Mouse (Mus musculus) heart, postnatal 0 days (tissue): Measurements from ENCODE around the gene Cd19. TPM values are rescaled to one million over a fixed set of nuclear protein-coding genes. Genes with fewer than 3 reads are reported as not detected.
"Not testable (repeated sequence)": the region's sequence is repeated elsewhere in the genome, so short reads cannot be mapped to it uniquely, and the experiment has no call there.

Experiments
- ATAC-seq: fragments of 200-750 bp; cut with Nextera tagmentation; 2 replicates; pipeline ENCODE4 v1.8.0; 2017; ENCODE audit warnings: low read depth, moderate number of reproducible peaks, moderate library complexity; ENCODE audit not compliant: insufficient read depth
- DNase-seq: peaks from one replicate; pipeline ENCODE4 v3.0.0-alpha.2; 2016; ENCODE audit warnings: low spot score
- H3K27ac ChIP-seq: fragments of 300-500 bp; sonication (generic); 2 replicates; pipeline ENCODE4 v1.5.1; 2014; ENCODE audit warnings: low read depth, mild to moderate bottlenecking
- H3K27me3 ChIP-seq: fragments of 300-500 bp; sonication (generic); 2 replicates; pipeline ENCODE4 v1.6.1; 2014; ENCODE audit warnings: low read length, mixed read lengths; ENCODE audit not compliant: control insufficient read depth, insufficient read depth
- H3K36me3 ChIP-seq: fragments of 300-500 bp; sonication (generic); replicated peaks from 2 replicates; pipeline ENCODE4 v1.6.1; 2014; ENCODE audit warnings: low read length, mixed read lengths; ENCODE audit not compliant: control insufficient read depth, insufficient read depth
- H3K4me1 ChIP-seq: fragments of 300-500 bp; sonication (generic); 2 replicates; pipeline ENCODE4 v1.6.1; 2014; ENCODE audit warnings: antibody characterized with exemption; ENCODE audit not compliant: control insufficient read depth, insufficient read depth
- H3K4me2 ChIP-seq: fragments of 300-500 bp; sonication (generic); 2 replicates; pipeline ENCODE4 v1.6.1; 2014; ENCODE audit warnings: low read depth, mild to moderate bottlenecking, low read length, moderate library complexity
- H3K4me3 ChIP-seq: fragments of 300-500 bp; sonication (generic); 2 replicates; pipeline ENCODE4 v1.5.1; 2014; ENCODE audit warnings: low read depth, low read length
- H3K9ac ChIP-seq: fragments of 300-500 bp; sonication (generic); replicated peaks from 2 replicates; pipeline ENCODE4 v1.6.1; 2014; ENCODE audit warnings: low read depth, low read length, mixed read lengths
- H3K9me3 ChIP-seq: fragments of 300-500 bp; sonication (generic); replicated peaks from 2 replicates; pipeline ENCODE4 v1.6.1; 2016; ENCODE audit warnings: low read length; ENCODE audit not compliant: control insufficient read depth
- CTCF ChIP-seq: IDR thresholded peaks from 2 replicates; pipeline ENCODE4 v1.5.1; 2016; ENCODE audit warnings: antibody characterized with exemption, control low read depth, low read depth
- EP300 ChIP-seq: IDR thresholded peaks from 2 replicates; pipeline ENCODE4 v1.6.1; 2016; ENCODE audit warnings: antibody characterized with exemption, low read depth
- WGBS: fragments of 180-500 bp; shearing (Covaris S2); extraction: QIAGEN DNeasy Blood & Tissue Kit; methylation state at CpG from one replicate; pipeline ENCODE4 v1.1.7; 2014; 5-methylcytosine and 5-hydroxymethylcytosine counted together
- polyA plus RNA-seq: library from polyadenylated mRNA; unstranded; fragments of >200 nt; fragmentation: Nextera tagmentation; extraction: Ambion mirVana; gene quantifications from 2 replicates; pipeline ENCODE4 v1.2.1, GENCODE M21; 2015
- total RNA-seq: library from RNA; depleted of rRNA; stranded (reverse); fragments of >200 nt; gene quantifications from 2 replicates; pipeline ENCODE4 v1.2.3, GENCODE M21; 2014; ENCODE audit warnings: low replicate concordance

Cd19 gene
- total and polyA plus RNA-seq, 2 experiments from 2014 or later: 0.04 to 0.12 TPM

- ATAC-seq (peak; percentile 100), DNase-seq (peak; percentile 100)
- peak within 1 kb of the TSS; percentile 46 for H3K27ac ChIP-seq
- H3K4me3 ChIP-seq: peak within 1 kb of the TSS; percentile 71
- H3K4me1 ChIP-seq: 0 out of 2 replicates have a peak, but pooled peaks cover 3% of the 10 kb centered on the region
- WGBS: under 1% methylated on average over 59 of the region's 59 CpGs
- H3K27me3 ChIP-seq: no peaks in the 10 kb centered on the region
- TF ChIP-seq EP300 (no peak), CTCF (no peak)
- H3K36me3 ChIP-seq: 0 out of 2 replicates have a peak, but pooled peaks cover 4% of the 10 kb centered on the region
- peak within 1 kb of the TSS; percentile 68 for H3K9ac ChIP-seq
- H3K9me3 ChIP-seq: no peaks in the 10 kb centered on the region
- peak within 1 kb of the TSS; percentile 83 for H3K4me2 ChIP-seq
These were observed 18.2 kb downstream of the Cd19 start, which contains the start of gene Nfatc2ip for GRCm38 (mm10) chr7:126396298-126397119. TSS of gene Nfatc2ip (minus strand) at chr7:126396737.

DNA sequence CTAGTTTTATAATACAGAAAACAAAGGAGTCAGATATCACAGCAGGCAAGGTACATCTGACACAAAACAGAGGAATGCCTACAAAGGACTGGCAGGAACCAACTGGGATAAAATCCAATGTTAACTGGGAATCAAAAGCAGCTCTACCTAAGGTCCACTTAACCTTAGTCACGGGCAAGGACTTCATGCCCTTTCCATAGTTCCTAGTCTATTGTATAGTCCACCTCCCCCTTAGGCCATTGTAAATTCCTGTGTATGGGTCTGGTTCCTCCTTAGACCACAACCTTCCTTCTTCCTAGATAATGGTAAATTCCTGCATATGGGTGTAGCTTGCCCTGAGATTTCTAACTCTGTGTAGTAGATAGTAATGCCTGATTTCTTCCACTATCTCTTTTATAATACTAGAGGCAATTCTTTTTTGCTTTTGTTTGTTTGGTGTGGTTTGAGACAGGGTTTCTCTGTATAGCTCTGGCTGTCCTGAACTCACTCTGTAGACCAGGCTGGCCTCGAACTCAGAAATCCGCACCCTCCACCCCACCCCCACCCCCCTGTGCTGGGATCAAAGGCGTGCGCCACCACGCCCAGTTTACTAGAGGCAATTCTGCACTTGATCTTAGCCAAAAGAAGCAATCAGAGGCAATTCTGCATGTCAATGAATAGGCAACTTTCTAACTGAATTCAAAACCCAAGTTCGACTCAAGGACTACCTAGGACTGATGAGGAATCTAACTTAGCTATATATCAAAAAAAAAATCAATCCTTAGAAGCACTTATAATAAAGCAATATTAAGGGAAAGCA is 22.4 kb downstream of the Cd19 start:
- H3K4me3 ChIP-seq: not testable (repeated sequence)

GRCm38 (mm10) chr7:126388185-126388584 is 26.5 kb downstream of the Cd19 start:
- no peak for ATAC-seq
- Histone ChIP-seq H3K4me2 (no peak overlapping the region), H3K36me3 (peaks cover 59% of the 10 kb centered on the region), H3K4me1 (no peaks in the 10 kb centered on the region), H3K27ac (no peak overlapping the region), H3K27me3 (no peaks in the 10 kb centered on the region), H3K4me3 (no peak overlapping the region), H3K9me3 (no peaks in the 10 kb centered on the region), H3K9ac (no peak overlapping the region)
- no peak for TF ChIP-seq EP300
- TF ChIP-seq CTCF: no peak
- no peak for DNase-seq
- 94% methylated on average over 1 of the region's 1 CpGs for WGBS

More for the DNA sequence above, 22.4 kb downstream of the Cd19 start:
- H3K27me3 ChIP-seq, DNase-seq, H3K4me1 ChIP-seq, ATAC-seq, H3K9me3 ChIP-seq, H3K27ac ChIP-seq, H3K9ac ChIP-seq, H3K4me2 ChIP-seq: not testable (repeated sequence)
- H3K36me3 ChIP-seq: peaks cover 34% of the 10 kb centered on the region
- 89% methylated on average over 7 of the region's 7 CpGs for WGBS

DNA sequence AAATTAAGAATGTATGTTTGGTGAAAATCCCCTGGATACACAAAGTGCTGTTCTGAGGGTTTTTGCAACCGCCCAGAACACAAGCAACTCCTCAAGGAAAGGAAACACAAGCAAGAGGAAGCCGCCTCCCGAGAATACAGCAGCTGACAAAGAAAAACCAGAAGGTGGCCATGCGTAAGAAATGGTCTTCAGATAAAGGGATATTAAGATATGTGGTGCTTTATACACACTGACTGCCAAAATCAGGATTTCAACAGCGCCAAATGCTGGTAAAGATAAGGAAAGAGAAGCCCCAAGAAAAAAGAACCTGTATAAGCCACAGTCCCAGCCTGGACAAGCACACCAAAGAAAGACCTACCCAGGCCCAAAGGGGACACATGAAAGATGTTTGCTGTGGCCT is 31.1 kb downstream of the Cd19 start:
- Histone ChIP-seq H3K27me3 (no peaks in the 10 kb centered on the region), H3K9ac (no peak overlapping the region), H3K27ac (no peak overlapping the region), H3K4me2 (no peak overlapping the region), H3K36me3 (peaks cover 35% of the 10 kb centered on the region), H3K4me1 (no peaks in the 10 kb centered on the region), H3K9me3 (no peaks in the 10 kb centered on the region), H3K4me3 (no peak overlapping the region)
- ATAC-seq: no peak
- no peak for TF ChIP-seq EP300
- TF ChIP-seq CTCF: no peak
- DNase-seq: no peak
- 73% methylated on average over 5 of the region's 5 CpGs for WGBS

- H3K36me3 ChIP-seq: peaks cover 19% of the 10 kb centered on the region
- TF ChIP-seq EP300 (no peak), CTCF (peak; percentile 74)
- no peaks in the 10 kb centered on the region for H3K27me3 ChIP-seq
- H3K27ac ChIP-seq: peak within 1 kb of the TSS; percentile 59
- H3K4me1 ChIP-seq: 0 out of 2 replicates have a peak, but pooled peaks cover 9% of the 10 kb centered on the region
- WGBS: 2% methylated on average over 33 of the region's 33 CpGs
- peak within 1 kb of the TSS; percentile 87 for H3K9ac ChIP-seq
- DNase-seq: peak; percentile 97
- peak within 1 kb of the TSS; percentile 96 for H3K4me3 ChIP-seq
- no peaks in the 10 kb centered on the region for H3K9me3 ChIP-seq
- H3K4me2 ChIP-seq: peak within 1 kb of the TSS; percentile 96
- peak; percentile 98 for ATAC-seq
These were observed 37.2 kb downstream of the Cd19 start, which contains the start of gene Spns1 for GRCm38 (mm10) chr7:126377278-126378158. TSS of gene Spns1 (minus strand) at chr7:126377450.
